Mouse (Mus musculus) neural tube, embryonic 11.5 days (tissue): ENCODE measurements around the gene Ncapd2. TPM values are rescaled to one million over a fixed set of nuclear protein-coding genes. Genes with fewer than 3 reads are reported as not detected.

Experiments used
- ATAC-seq: fragments of 200-750 bp; cut with Nextera tagmentation; 2 replicates; pipeline ENCODE4 v1.8.0; 2017; ENCODE audit warnings: moderate number of reproducible peaks, mild to moderate bottlenecking, moderate TSS enrichment, moderate library complexity; ENCODE audit not compliant: insufficient read depth, low FRiP score, low TSS enrichment
- DNase-seq: peaks from one replicate; pipeline ENCODE4 v3.0.0-alpha.2; 2015; ENCODE audit warnings: low spot score
- H3K27ac ChIP-seq: fragments of 300-500 bp; sonication (generic); 2 replicates; pipeline ENCODE4 v1.5.1; 2014; ENCODE audit warnings: low read depth, mild to moderate bottlenecking, low read length
- H3K27me3 ChIP-seq: fragments of 300-500 bp; sonication (generic); 2 replicates; pipeline ENCODE4 v1.6.1; 2014; ENCODE audit warnings: mild to moderate bottlenecking, low read length, mixed read lengths; ENCODE audit not compliant: control insufficient read depth, insufficient read depth
- H3K36me3 ChIP-seq: fragments of 300-500 bp; sonication (generic); 2 replicates; pipeline ENCODE4 v1.6.1; 2014; ENCODE audit warnings: mild to moderate bottlenecking, low read length, moderate library complexity, mixed read lengths; ENCODE audit not compliant: control insufficient read depth, insufficient read depth
- H3K4me1 ChIP-seq: fragments of 300-500 bp; sonication (generic); 2 replicates; pipeline ENCODE4 v1.6.1; 2014; ENCODE audit warnings: low read length, mixed read lengths; ENCODE audit not compliant: control insufficient read depth, insufficient read depth
- H3K4me2 ChIP-seq: fragments of 300-500 bp; sonication (generic); 2 replicates; pipeline ENCODE4 v1.6.1; 2014; ENCODE audit warnings: low read depth, mild to moderate bottlenecking, moderate library complexity
- H3K4me3 ChIP-seq: fragments of 300-500 bp; sonication (generic); 2 replicates; pipeline ENCODE4 v1.5.1; 2014; ENCODE audit warnings: low read depth, low read length
- H3K9ac ChIP-seq: fragments of 300-500 bp; sonication (generic); 2 replicates; pipeline ENCODE4 v1.6.1; 2014; ENCODE audit warnings: mild to moderate bottlenecking, low read length
- H3K9me3 ChIP-seq: fragments of 300-500 bp; sonication (generic); 2 replicates; pipeline ENCODE4 v1.6.1; 2016; ENCODE audit warnings: low read length; ENCODE audit not compliant: control insufficient read depth
- WGBS: fragments of 180-500 bp; shearing (Covaris S2); extraction: QIAGEN DNeasy Blood & Tissue Kit; methylation state at CpG from one replicate; pipeline ENCODE4 v1.1.7; 2014; 5-methylcytosine and 5-hydroxymethylcytosine counted together
- polyA plus RNA-seq: library from polyadenylated mRNA; unstranded; fragments of >200 nt; fragmentation: Nextera tagmentation; extraction: Ambion mirVana; gene quantifications from 2 replicates; pipeline ENCODE4 v1.2.1, GENCODE M21; 2014

Ncapd2 gene
- 137 and 139 TPM in 2 replicates for polyA plus RNA-seq

GRCm38 (mm10) chr6:125191332-125192015 lies at the start of gene Ncapd2, which contains the start of gene Mrpl51:
Gene Ncapd2 (minus strand): TSS chr6:125191701.
Gene Mrpl51 (plus strand): TSS chr6:125191801.
- H3K4me3 ChIP-seq: peak within 1 kb of the TSS; percentile 60
- H3K9ac ChIP-seq: peak within 1 kb of the TSS; percentile 76
- peaks cover 2% of the 10 kb centered on the region; the same call in 1 of the 2 replicates for H3K4me1 ChIP-seq
- under 1% methylated on average over 54 of the region's 54 CpGs for whole genome bisulfite sequencing
- H3K27ac ChIP-seq: peak within 1 kb of the TSS; percentile 94
- H3K27me3 ChIP-seq: no peaks in the 10 kb centered on the region
- no peaks in the 10 kb centered on the region for H3K9me3 ChIP-seq
- DNase-seq (peak; percentile 100), ATAC-seq (peak; percentile 97)
- peaks cover 8% of the 10 kb centered on the region; the same call in 1 of the 2 replicates for H3K36me3 ChIP-seq
- peak within 1 kb of the TSS; percentile 85 for H3K4me2 ChIP-seq

- Histone ChIP-seq H3K9ac (no peak overlapping the region), H3K4me3 (no peak overlapping the region), H3K27me3 (no peaks in the 10 kb centered on the region), H3K36me3 (no peaks in the 10 kb centered on the region), H3K9me3 (no peaks in the 10 kb centered on the region), H3K27ac (no peak overlapping the region), H3K4me1 (no peaks in the 10 kb centered on the region), H3K4me2 (no peak overlapping the region)
- DNase-seq (no peak), ATAC-seq (no peak)
- 82% methylated on average over 5 of the region's 5 CpGs for WGBS
These were observed 49.1 kb upstream of the Ncapd2 start for GRCm38 (mm10) chr6:125240617-125241016.

DNA sequence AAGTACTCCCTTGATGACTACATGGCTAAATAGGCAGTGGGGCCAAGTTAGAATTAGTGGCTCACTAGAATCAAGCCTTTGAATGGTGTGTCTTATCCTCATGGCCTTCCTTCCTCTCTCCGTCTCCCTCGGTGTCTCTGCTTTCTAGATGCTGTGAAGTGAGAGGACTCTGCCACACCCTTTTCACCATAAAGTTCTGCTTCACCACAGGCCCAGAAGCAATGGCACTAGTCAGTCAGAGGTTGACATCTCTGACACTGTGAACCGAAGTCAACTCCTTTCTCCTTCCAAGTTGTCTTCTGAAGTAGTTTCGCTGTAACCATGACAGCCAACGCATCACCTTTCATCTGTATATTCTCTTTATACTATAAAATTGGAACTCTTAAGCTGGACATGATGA lies 48.0 kb upstream of the Ncapd2 start:
- no peak overlapping the region for H3K4me3 ChIP-seq
- no peaks in the 10 kb centered on the region for H3K4me1 ChIP-seq
- DNase-seq (no peak), ATAC-seq (no peak)
- no peaks in the 10 kb centered on the region for H3K27me3 ChIP-seq
- H3K4me2 ChIP-seq: no peak overlapping the region
- H3K9ac ChIP-seq: no peak overlapping the region
- H3K36me3 ChIP-seq: no peaks in the 10 kb centered on the region
- H3K9me3 ChIP-seq: no peaks in the 10 kb centered on the region
- WGBS: 98% methylated on average over 5 of the region's 5 CpGs
- no peak overlapping the region for H3K27ac ChIP-seq

GRCm38 (mm10) chr6:125238396-125238795 lies 46.9 kb upstream of the Ncapd2 start:
- no peak overlapping the region for H3K9ac ChIP-seq
- no peak for DNase-seq
- H3K36me3 ChIP-seq: no peaks in the 10 kb centered on the region

GRCm38 (mm10) chr6:125237421-125237820 lies 45.9 kb upstream of the Ncapd2 start:
- 85% methylated on average over 4 of the region's 4 CpGs for WGBS
- Histone ChIP-seq H3K27me3 (no peaks in the 10 kb centered on the region), H3K9ac (no peak overlapping the region), H3K9me3 (no peaks in the 10 kb centered on the region), H3K27ac (no peak overlapping the region), H3K4me3 (no peak overlapping the region), H3K4me2 (no peak overlapping the region), H3K4me1 (no peaks in the 10 kb centered on the region), H3K36me3 (no peaks in the 10 kb centered on the region)
- no peak for DNase-seq
- ATAC-seq: no peak

More at GRCm38 (mm10) chr6:125238396-125238795, 46.9 kb upstream of the Ncapd2 start:
- whole genome bisulfite sequencing: 74% methylated on average over 6 of the region's 6 CpGs
- Histone ChIP-seq H3K4me3 (no peak overlapping the region), H3K4me1 (no peaks in the 10 kb centered on the region), H3K4me2 (no peak overlapping the region), H3K9me3 (no peaks in the 10 kb centered on the region), H3K27me3 (no peaks in the 10 kb centered on the region), H3K27ac (no peak overlapping the region)
- ATAC-seq: no peak

GRCm38 (mm10) chr6:125236782-125237181 lies 45.3 kb upstream of the Ncapd2 start, which contains the start of gene Cd27:
Gene Cd27 (minus strand): TSS chr6:125237010.
- DNase-seq (no peak), ATAC-seq (no peak)
- no peaks in the 10 kb centered on the region for H3K4me1 ChIP-seq
- WGBS: 32% methylated on average over 6 of the region's 6 CpGs
- no peak within 1 kb of the TSS for H3K4me3 ChIP-seq
- H3K36me3 ChIP-seq: no peaks in the 10 kb centered on the region
- no peak within 1 kb of the TSS for H3K4me2 ChIP-seq
- H3K27ac ChIP-seq: no peak within 1 kb of the TSS
- no peak within 1 kb of the TSS for H3K9ac ChIP-seq
- no peaks in the 10 kb centered on the region for H3K9me3 ChIP-seq
- H3K27me3 ChIP-seq: no peaks in the 10 kb centered on the region

DNA sequence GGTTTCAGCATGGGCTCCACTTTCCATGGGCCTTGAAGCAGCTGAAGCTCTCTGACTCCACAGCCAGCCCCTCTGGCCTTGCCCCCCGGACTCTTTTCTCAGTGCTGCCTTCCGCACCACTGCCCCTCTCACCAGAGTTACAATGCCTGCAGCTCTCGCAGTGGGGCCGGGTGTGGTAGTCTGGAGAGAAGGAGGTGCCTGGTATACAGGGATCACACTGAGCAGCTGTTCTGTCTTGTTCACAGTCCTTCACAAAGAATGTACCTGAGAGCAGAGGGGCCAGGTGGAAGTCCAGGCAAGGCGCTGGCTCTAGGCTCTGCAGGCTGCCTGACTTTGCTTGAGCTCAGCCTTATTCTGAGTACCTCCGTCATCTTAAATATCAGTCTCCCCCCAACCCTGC lies 44.8 kb upstream of the Ncapd2 start:
- DNase-seq (no peak), ATAC-seq (no peak)
- H3K4me3 ChIP-seq: no peak overlapping the region
- no peaks in the 10 kb centered on the region for H3K9me3 ChIP-seq
- no peaks in the 10 kb centered on the region for H3K36me3 ChIP-seq
- H3K27ac ChIP-seq: no peak overlapping the region
- 65% methylated on average over 6 of the region's 6 CpGs for WGBS
- no peaks in the 10 kb centered on the region for H3K27me3 ChIP-seq
- H3K4me1 ChIP-seq: no peaks in the 10 kb centered on the region
- H3K4me2 ChIP-seq: no peak overlapping the region
- H3K9ac ChIP-seq: no peak overlapping the region

DNA sequence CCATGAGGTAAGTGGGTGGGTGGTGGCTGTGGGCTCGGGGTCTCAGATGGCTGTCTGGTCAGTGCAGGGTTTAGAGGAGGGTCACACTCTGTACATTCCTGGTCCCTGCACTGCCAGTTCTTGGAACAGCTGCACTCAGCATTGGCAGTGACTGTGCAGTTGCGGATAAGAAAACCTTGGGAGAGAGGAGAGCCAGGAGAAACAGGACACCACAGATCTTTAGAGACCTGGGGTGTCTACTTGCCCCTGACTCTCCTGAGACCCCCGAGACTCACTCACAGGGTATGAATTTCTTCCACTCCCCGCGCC lies 43.0 kb upstream of the Ncapd2 start:
- Histone ChIP-seq H3K9ac (no peak overlapping the region), H3K27me3 (no peaks in the 10 kb centered on the region), H3K4me1 (no peaks in the 10 kb centered on the region), H3K4me2 (no peak overlapping the region), H3K9me3 (no peaks in the 10 kb centered on the region), H3K27ac (no peak overlapping the region), H3K4me3 (no peak overlapping the region), H3K36me3 (no peaks in the 10 kb centered on the region)
- WGBS: 82% methylated on average over 5 of the region's 5 CpGs
- ATAC-seq (no peak), DNase-seq (no peak)

DNA sequence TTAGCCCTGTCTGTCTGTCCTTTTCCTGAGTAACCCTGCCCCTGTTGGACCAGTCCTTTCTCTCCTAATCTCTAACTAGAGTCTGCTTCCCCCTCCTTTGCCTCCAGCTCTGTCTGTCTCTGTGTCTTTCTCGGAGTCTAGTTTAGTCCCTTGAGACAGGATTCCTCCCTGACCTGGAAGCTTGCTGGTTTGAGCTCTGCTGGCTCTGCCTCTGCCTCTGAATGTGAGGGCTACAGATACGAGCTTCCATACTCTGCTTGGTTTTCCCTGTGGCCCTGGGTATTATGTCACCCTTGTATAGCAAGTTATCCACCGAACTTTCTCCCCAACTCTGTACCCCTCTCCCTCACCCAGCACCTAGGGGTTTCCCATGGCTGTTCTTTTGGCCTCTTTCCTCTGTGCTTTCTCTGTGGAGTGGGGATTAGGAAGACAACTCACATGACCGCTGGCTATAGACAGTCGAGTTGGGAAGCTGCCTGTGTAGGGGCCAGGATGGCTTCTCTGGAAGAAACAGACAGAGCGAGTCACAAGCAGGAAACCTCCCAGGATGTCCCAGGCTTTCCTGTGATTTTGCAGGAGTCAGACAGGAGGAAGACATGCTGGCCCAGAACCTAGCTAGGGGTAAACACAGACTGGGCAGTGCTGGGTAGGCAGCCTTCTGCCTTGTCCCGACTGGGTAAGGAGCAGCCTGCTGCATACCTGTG lies 42.5 kb upstream of the Ncapd2 start:
- Histone ChIP-seq H3K9me3 (no peaks in the 10 kb centered on the region), H3K4me3 (no peak overlapping the region), H3K9ac (no peak overlapping the region), H3K27ac (no peak overlapping the region), H3K4me2 (no peak overlapping the region), H3K4me1 (no peaks in the 10 kb centered on the region), H3K36me3 (no peaks in the 10 kb centered on the region), H3K27me3 (no peaks in the 10 kb centered on the region)
- DNase-seq (no peak), ATAC-seq (no peak)
- 69% methylated on average over 7 of the region's 7 CpGs for WGBS
